Mouse (Mus musculus) hindlimb bud, embryonic 11.5 days (tissue): ENCODE results near the gene Erc2.

Experiments used
- DNase-seq: peaks from one replicate; pipeline ENCODE4 v3.0.0-alpha.2; 2012; ENCODE audit warnings: low read depth, low spot score; ENCODE audit errors: extremely low spot score

The Erc2 gene

GRCm38 (mm10) chr14:28278951-28279350 is 656.7 kb downstream of the Erc2 start:
- no peak for DNase-seq

- DNase-seq, result no peak
Measured at GRCm38 (mm10) chr14:28280376-28280775, 658.1 kb downstream of the Erc2 start.

- no peak for DNase-seq
Measured at GRCm38 (mm10) chr14:28283319-28284095, 661.3 kb downstream of the Erc2 start.

GRCm38 (mm10) chr14:28286511-28286910 is 664.3 kb downstream of the Erc2 start:
- DNase-seq, result no peak

GRCm38 (mm10) chr14:28288196-28288595 is 666.0 kb downstream of the Erc2 start:
- DNase-seq, result no peak

- DNase-seq, result no peak
Measured at GRCm38 (mm10) chr14:28288926-28289325, 666.7 kb downstream of the Erc2 start.

- DNase-seq, result no peak
Measured at GRCm38 (mm10) chr14:28293921-28294320, 671.7 kb downstream of the Erc2 start.

- no peak for DNase-seq
Measured at GRCm38 (mm10) chr14:28295145-28295544, 672.9 kb downstream of the Erc2 start.

GRCm38 (mm10) chr14:28300095-28300494 is 677.9 kb downstream of the Erc2 start:
- no peak for DNase-seq

GRCm38 (mm10) chr14:28301251-28301650 is 679.0 kb downstream of the Erc2 start:
- no peak for DNase-seq

GRCm38 (mm10) chr14:28304131-28304530 is 681.9 kb downstream of the Erc2 start:
- no peak for DNase-seq

- DNase-seq, result no peak
Measured at GRCm38 (mm10) chr14:28308661-28309060, 686.4 kb downstream of the Erc2 start.

GRCm38 (mm10) chr14:28316851-28317250 is 694.6 kb downstream of the Erc2 start:
- no peak for DNase-seq

- DNase-seq, result no peak
Measured at GRCm38 (mm10) chr14:28321916-28322534, 699.8 kb downstream of the Erc2 start.

GRCm38 (mm10) chr14:28323243-28323642 is 701.0 kb downstream of the Erc2 start:
- no peak for DNase-seq

- no peak for DNase-seq
Measured at GRCm38 (mm10) chr14:28323727-28324126, 701.5 kb downstream of the Erc2 start.

GRCm38 (mm10) chr14:28326456-28326855 is 704.2 kb downstream of the Erc2 start:
- DNase-seq, result no peak

GRCm38 (mm10) chr14:28328512-28328911 is 706.3 kb downstream of the Erc2 start:
- DNase-seq, result no peak

- no peak for DNase-seq
Measured at GRCm38 (mm10) chr14:28331108-28331507, 708.9 kb downstream of the Erc2 start.

GRCm38 (mm10) chr14:28332351-28332953 is 710.2 kb downstream of the Erc2 start:
- no peak for DNase-seq

- DNase-seq, result no peak
Measured at GRCm38 (mm10) chr14:28339146-28339545, 716.9 kb downstream of the Erc2 start.

- DNase-seq, result no peak
Measured at GRCm38 (mm10) chr14:28349129-28349528, 726.9 kb downstream of the Erc2 start.
